Mouse (Mus musculus): Measurements from ENCODE around the gene Cib2.
"Not testable (repeated sequence)": the region's sequence is repeated elsewhere in the genome, so short reads cannot be mapped to it uniquely, and the experiment has no call there.

Gene Cib2

DNA sequence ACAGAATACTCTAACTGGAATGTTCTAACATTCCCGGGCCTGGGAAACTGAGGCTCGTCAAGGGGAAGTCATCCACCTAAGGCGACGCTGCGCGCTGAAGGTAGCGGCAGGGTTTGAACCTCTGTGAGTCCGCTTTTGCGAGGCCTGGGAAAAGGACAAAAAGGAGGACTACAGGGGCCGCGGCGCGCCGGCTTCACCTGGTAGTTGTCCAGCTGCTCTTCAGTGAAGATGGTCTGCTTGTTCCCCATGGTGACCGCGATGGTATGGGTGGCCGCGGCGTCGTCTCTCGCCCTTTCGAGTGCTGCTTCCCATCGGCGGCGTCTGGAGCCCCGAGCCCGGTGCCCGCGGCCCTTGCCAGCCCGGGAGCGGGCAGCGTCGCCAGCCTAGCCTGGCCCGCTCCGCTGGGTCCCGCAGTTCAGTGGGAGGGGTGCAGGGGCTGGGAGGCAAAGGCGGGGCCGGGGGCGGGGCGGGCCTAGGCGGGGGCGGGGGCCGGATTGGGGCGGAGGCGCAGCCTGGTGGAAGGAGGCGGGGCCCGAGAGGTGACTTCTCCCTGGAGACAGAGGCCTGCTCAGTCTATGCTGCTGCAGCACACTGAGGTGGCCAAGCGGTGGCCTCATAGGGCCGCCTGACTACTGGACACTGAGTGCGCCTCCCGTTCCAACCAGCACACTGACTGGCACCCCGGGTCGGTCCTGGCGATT lies at the start of gene Cib2:
TSS of gene Cib2 (minus strand) at position 448 of the 701 bp plus-strand sequence.
- DNase-seq (ENCODE audit: low spot score) = peak; percentile 60

GRCm38 (mm10) chr9:54604886-54605285 lies 44.9 kb upstream of the Cib2 start:
- DNase-seq (ENCODE audit: low spot score) = no peak

- no peak for DNase-seq (ENCODE audit: low spot score)
These were observed 44.2 kb upstream of the Cib2 start for GRCm38 (mm10) chr9:54604131-54604654.

- no peak for DNase-seq (ENCODE audit: low spot score)
These were observed 42.9 kb upstream of the Cib2 start for GRCm38 (mm10) chr9:54602916-54603315.

DNA sequence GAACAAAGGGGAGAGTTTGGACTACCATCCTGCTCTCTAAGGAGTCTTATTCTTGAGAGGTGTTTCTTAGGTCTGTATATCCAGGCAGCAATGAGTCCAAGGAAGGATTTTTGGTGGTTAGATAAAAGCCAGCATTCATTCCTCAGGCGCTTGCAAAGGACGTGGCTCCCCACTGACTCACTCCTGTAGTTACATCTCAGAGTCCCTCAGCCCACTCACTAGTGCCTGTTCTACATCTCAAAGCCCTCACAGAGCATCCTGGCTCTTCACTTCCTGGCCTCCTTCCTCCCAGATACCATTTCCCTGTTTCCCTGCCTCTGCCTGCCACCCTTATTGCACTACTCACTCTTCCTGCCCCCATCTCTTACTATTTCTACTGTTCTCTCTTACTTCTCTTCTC lies 42.4 kb upstream of the Cib2 start:
- DNase-seq (ENCODE audit: low spot score) = no peak

GRCm38 (mm10) chr9:54596752-54597465 lies 36.9 kb upstream of the Cib2 start:
- DNase-seq (ENCODE audit: low spot score) = no peak

GRCm38 (mm10) chr9:54593652-54594051 lies 33.6 kb upstream of the Cib2 start:
- not testable (repeated sequence) for DNase-seq (ENCODE audit: low spot score)

- no peak for DNase-seq (ENCODE audit: low spot score)
These were observed 27.8 kb upstream of the Cib2 start for GRCm38 (mm10) chr9:54587863-54588262.

GRCm38 (mm10) chr9:54586199-54587061 lies 26.4 kb upstream of the Cib2 start, which contains the start of gene Idh3a:
Idh3a (plus strand) TSS chr9:54586334.
- peak; percentile 84 for DNase-seq (ENCODE audit: low spot score)

DNA sequence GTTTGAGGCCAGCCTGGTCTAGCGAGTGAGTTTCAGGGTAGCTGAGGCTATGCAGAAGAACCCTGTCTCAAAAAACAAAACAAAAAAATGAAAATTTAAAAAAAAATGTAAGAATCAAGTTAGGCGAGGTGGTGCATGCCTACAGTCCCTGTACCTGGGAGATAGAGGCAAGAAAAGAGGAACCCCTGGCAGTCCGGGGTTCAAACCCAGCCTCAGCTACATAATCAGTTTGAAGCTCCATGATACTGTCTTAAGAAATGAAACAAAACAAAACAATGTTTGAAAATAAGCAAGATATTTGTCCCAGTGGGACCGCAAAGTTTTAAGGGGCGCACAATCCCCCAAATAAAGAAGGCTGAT lies 25.8 kb upstream of the Cib2 start:
- no peak for DNase-seq (ENCODE audit: low spot score)

GRCm38 (mm10) chr9:54584127-54584526 lies 24.1 kb upstream of the Cib2 start:
- DNase-seq (ENCODE audit: low spot score) = not testable (repeated sequence)

DNA sequence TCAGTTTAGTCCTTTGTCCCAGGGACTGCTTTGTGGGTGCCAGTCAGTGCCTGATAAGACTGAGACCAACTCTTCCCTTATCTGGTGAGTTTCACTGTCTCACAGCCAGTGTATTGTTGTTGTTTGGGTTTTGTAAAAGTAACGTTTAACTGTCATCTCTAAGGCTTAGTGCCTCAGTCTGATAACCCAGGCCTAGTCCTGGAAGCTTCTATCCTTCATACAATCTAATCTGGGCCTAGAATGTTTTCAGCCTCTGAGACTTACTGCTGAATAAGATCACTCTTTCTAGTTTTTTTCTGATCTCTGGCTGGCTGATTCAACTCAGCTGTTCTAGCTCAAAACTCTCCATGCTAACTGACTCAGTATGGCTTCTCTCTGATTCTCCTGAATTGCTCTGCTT lies 23.7 kb upstream of the Cib2 start:
- DNase-seq (ENCODE audit: low spot score) = no peak

GRCm38 (mm10) chr9:54571130-54571839 lies 11.3 kb upstream of the Cib2 start:
- no peak for DNase-seq (ENCODE audit: low spot score)

- DNase-seq (ENCODE audit: low spot score) = no peak
These were observed 8.7 kb upstream of the Cib2 start for GRCm38 (mm10) chr9:54568732-54569131.

- no peak for DNase-seq (ENCODE audit: low spot score)
These were observed 6.9 kb upstream of the Cib2 start for GRCm38 (mm10) chr9:54566958-54567357.

DNA sequence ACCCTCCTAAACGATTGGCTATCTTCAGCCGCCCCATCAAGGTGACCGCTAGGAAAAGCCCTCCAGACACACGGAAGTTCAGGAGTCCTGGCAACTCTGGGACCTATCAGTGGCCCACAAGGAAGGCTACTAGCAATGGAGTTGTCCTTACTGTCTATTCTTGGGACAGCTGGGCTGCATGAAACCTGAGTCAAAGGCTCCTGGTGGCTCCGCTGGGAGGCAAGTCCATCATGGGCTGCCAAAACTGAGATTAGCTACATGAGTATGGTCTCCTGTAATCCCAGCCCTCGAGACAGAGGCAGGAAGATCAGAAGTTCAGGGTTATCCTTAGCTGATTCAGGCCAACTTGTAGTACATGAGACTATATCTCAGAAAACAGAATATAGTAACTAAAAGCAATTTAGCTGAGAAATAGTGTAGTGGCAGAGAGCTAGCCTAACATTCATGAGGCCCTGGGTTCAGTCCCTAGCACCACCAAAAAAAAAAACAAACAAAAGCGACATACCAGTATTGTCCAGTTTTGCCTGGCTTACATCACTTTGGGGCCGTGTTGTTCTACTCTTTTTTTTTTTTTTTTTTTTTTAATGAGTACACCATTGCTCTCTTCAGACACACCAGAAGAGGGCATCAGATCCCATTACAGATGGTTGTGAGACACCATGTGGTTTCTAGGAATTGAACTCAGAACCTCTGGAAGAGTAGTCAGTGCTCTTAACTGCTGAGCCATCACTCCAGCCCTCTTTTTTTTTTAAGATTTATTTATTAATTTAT lies 998 bp upstream of the Cib2 start:
- no peak for DNase-seq (ENCODE audit: low spot score)

GRCm38 (mm10) chr9:54558731-54559130 lies 1.3 kb downstream of the Cib2 start:
- DNase-seq (ENCODE audit: low spot score) = no peak

DNA sequence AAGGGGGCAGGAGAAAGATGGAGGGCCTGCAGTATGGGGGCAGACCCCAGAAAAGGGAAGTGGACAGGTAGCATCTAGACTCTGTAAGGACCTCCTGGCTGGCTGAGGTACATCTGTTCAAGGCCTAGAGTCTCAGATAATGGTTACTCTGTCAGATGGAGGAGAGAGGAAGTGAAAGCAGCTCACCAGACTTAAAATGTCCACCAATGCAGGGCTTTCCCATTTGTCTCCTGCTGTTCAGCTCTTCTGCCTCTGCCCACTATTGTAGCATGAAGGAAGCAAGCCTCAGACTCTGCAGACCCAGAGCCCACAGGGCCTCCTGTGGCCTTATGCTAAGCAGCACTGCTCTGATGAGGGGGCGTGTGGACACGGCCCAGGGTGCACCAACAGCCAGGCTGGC lies 5.0 kb downstream of the Cib2 start:
- DNase-seq (ENCODE audit: low spot score) = no peak

DNA sequence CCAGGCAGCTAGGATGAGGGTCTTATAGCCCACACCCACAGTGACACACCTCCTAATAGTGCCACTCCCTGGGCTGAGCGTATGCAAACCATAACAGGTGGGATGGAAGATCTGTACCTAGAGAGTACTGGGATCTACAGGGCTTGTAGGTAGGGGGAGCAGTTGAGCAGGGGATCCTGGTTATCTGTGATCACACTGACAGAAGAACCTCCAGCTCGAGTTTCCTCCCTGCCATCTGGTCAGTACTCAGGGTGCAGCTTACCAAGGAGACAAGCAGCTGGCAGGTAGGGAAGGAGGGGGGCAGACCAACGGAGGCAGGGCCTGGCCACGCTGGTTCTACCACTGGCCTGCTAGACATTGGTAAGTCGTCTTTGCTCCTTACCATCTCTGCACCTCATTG lies 7.6 kb downstream of the Cib2 start:
- DNase-seq (ENCODE audit: low spot score) = no peak

DNA sequence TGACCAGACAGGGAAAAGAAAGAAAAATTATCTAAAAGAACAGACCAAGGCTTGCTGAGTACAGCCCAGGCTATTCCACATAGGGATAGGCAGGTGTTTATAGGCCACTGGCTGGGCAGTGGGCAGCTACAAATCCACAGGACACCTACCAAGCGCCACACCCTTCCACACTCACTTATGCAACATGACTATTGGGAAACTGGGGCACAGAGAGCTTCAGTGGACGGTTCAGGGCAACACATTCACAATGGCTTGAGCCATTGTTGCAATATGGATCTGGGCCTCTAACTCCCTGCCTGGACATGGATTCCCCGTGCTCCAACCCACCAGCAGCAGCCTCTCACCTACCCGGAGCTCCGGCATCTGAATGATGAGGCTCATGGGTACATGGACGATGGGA lies 10.6 kb downstream of the Cib2 start:
- DNase-seq (ENCODE audit: low spot score) = no peak

DNA sequence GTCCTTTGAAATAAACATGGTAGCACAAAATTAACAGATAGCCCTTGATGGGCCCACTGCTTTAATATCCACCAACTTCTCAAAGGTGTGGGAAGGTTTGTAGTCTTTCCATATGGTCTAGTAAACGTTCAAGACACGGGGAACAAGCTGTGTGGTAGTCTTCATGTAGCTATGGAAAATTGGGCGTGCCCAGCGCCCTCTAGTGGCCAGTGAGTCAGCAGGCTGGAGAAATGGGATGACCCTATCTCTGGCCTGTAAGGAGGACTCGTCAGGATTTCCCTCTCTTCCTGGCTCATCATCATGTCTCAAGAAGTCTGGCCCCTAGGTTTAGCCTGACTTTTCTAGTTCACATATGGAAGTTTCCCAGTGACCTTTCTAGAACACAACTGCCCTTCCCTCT lies 12.5 kb downstream of the Cib2 start:
- no peak for DNase-seq (ENCODE audit: low spot score)

Data from layer of hippocampus, adult 9-10 months (tissue).